Mouse (Mus musculus) gonadal fat pad, adult 2 months (tissue): ENCODE measurements around the gene Ubash3b. TPM values are rescaled to one million over a fixed set of nuclear protein-coding genes. Genes with fewer than 3 reads are reported as not detected.

Experiments used
- DNase-seq: peaks from one replicate; pipeline ENCODE4 v3.0.0-alpha.2; 2012; ENCODE audit warnings: low read depth
- polyA plus RNA-seq: library from polyadenylated mRNA; depleted of rRNA; stranded (reverse); fragments of >200 nt; gene quantifications from 2 replicates; pipeline ENCODE4 v1.2.3, GENCODE M21; 2012; rRNA removed

Gene Ubash3b
- polyA plus RNA-seq, 1 experiment: 2.5 TPM

GRCm38 (mm10) chr9:41004415-41004814 is 157.1 kb downstream of the Ubash3b start, which contains the start of gene Crtam:
Gene Crtam (minus strand): TSS chr9:41004628.
- no peak for DNase-seq

- no peak for DNase-seq
These were observed 164.2 kb downstream of the Ubash3b start for GRCm38 (mm10) chr9:40997116-40997779.

- DNase-seq: no peak
These were observed 167.4 kb downstream of the Ubash3b start for GRCm38 (mm10) chr9:40994075-40994474.

- no peak for DNase-seq
These were observed 170.0 kb downstream of the Ubash3b start for GRCm38 (mm10) chr9:40991511-40991910.

GRCm38 (mm10) chr9:40989940-40990588 is 171.4 kb downstream of the Ubash3b start:
- no peak for DNase-seq

GRCm38 (mm10) chr9:40984313-40984712 is 177.2 kb downstream of the Ubash3b start:
- DNase-seq: no peak

GRCm38 (mm10) chr9:40983758-40984157 is 177.7 kb downstream of the Ubash3b start:
- no peak for DNase-seq

GRCm38 (mm10) chr9:40982480-40982879 is 179.0 kb downstream of the Ubash3b start:
- no peak for DNase-seq

- DNase-seq: no peak
These were observed 187.3 kb downstream of the Ubash3b start for GRCm38 (mm10) chr9:40974042-40974801.

GRCm38 (mm10) chr9:40964418-40964714 is 197.1 kb downstream of the Ubash3b start:
- no peak for DNase-seq

GRCm38 (mm10) chr9:40963586-40964417 is 197.7 kb downstream of the Ubash3b start, which contains the start of gene Jhy:
Gene Jhy (minus strand): TSS chr9:40964118.
- DNase-seq: no peak

GRCm38 (mm10) chr9:40961401-40961800 is 200.1 kb downstream of the Ubash3b start:
- no peak for DNase-seq

Other genes with a start within 250 kb of the Ubash3b start
- gene Jhy, start 197.6 kb downstream of the Ubash3b start, polyA plus RNA-seq: 0.09 and 0.41 TPM in 2 replicates
- gene Crtam, start 157.1 kb downstream of the Ubash3b start, polyA plus RNA-seq: 0.06 TPM in 1 of 2 replicates, not detected in the other